Mouse (Mus musculus) cerebellum, adult 2 months (tissue): ENCODE results near the gene Pnrc1.

Experiments used
- CTCF ChIP-seq: fragments of 200-500 bp; IDR thresholded peaks from 2 replicates; pipeline ENCODE4 v1.5.1; 2011; ENCODE audit warnings: low read depth, mild to moderate bottlenecking, control low read depth, low read length, moderate library complexity, borderline replicate concordance; ENCODE audit not compliant: insufficient read depth
- POLR2A ChIP-seq: fragments of 200-500 bp; IDR thresholded peaks from 2 replicates; pipeline ENCODE4 v1.6.1; 2011; ENCODE audit warnings: low read length, control low read depth, borderline replicate concordance; ENCODE audit not compliant: insufficient read depth

DNA sequence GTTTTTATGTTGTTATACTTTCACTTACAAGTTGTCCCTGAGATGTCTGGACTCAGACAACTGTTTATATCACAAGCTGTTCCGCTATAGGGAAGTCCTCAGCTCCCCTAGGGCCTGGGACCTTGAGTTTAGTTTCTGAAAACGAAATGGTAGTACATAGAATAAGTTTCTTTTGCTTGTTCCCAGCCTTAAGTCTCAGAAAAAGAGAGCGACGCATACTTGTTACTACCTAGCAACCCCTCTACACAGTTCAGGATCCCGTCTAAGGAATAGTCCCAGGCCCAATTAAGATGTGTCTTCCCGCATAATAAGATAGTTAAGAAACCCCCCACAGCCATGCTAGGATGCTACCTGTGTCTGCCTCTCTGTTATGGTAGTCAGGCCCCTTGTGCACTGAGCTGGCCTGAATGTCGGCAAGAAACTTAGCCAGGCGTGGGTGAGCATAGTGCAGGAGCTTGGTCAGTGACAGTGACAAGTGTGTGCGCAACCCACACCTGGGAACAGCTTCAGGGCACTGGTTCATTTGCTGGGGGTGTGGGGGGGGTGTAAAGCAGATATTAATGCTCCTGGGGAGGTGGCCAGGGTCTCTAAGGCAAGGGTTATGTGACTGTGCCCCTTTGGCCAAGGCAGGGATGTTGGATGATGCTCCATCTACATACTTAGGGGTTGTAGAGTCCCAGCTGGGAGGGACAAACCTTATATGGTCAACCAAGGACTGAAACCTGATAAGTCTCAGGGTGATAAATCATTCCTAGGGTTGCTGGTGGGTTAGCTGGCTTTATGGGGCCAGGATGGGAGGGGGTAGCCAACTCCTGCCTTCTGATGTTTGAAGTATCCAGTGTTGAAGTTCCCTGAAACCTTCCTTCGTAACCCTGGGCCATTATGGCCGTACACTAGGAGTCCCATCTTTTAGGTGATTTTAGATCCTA lies 19.3 kb downstream of the Pnrc1 start:
- TF ChIP-seq POLR2A: no peak
- TF ChIP-seq CTCF: no peak
